Mouse (Mus musculus): ENCODE data around the gene Isy1. TPM values are rescaled to one million over a fixed set of nuclear protein-coding genes. Genes with fewer than 3 reads are reported as not detected.

Gene Isy1
- polyA plus RNA-seq, 1 experiment, result 56.0 TPM

DNA sequence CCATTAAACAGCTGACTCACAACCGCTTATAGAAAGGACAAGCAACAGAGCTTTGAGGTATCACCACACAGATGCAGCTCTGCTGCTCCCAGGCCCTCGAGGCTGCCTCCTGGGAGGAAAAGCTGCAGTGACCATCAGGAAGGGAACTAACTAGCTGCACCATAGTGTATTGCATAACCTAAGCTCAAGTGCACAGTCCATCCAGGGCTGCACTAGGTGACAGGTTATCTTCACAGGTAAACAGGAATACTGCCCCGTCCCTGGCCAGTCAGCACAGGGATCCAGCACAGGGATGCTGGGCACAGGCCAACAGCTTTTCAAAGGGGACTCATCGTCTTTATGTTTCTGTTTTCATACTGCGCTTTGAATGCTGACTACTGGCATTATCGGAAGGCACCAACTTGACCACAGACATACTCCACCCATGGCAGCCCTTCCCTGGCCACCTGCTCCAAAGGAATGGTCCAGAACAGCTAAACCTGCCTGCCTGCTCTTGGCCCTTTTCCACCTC, 28.9 kb downstream of the Isy1 start:
- Histone ChIP-seq H3K27me3 (ENCODE audit: control insufficient read depth, insufficient read depth, low read length, poor library complexity, severe bottlenecking) (no peaks in the 10 kb centered on the region), H3K36me3 (ENCODE audit: control insufficient read depth, insufficient read depth, low read length, poor library complexity, severe bottlenecking) (no peaks in the 10 kb centered on the region), H3K9ac (ENCODE audit: low read depth, poor library complexity, severe bottlenecking) (no peak overlapping the region), H3K27ac (ENCODE audit: insufficient read depth, low read length) (no peak overlapping the region), H3K9me3 (replicated peaks; ENCODE audit: control insufficient read depth, insufficient read depth, low read length, poor library complexity, severe bottlenecking) (no peaks in the 10 kb centered on the region), H3K4me3 (ENCODE audit: low read depth, low read length) (no peak overlapping the region), H3K4me1 (ENCODE audit: control insufficient read depth, insufficient read depth, low read length) (no peaks in the 10 kb centered on the region)
- no peak for TF ChIP-seq CTCF (IDR thresholded peaks at IDR 0.05; ENCODE audit: low read depth, low read length)
- no peak for TF ChIP-seq POLR2A (IDR thresholded peaks at IDR 0.05; ENCODE audit: insufficient read depth, low read length)
- no peak for TF ChIP-seq EP300 (IDR thresholded peaks at IDR 0.05; ENCODE audit: insufficient read depth, low read depth, low read length)

DNA sequence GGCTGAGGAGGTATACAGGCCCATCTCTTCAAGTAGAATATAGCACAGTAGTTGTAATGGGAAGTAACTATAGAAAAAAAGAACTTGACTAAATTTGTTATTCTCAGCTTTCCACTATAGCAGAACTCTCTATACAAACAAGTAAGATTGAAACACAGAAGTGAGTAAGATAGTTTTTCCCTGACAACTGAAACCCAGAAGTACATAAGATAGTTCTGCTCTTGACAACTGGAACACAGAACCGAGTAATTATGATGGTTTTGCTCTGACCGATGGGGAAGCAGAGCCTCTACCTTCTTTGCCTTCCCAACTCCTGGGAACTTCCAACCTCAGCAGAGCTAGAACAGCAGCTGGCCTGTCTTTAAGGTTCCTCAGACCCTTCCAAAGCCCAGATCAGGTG, 29.5 kb downstream of the Isy1 start:
- Histone ChIP-seq H3K27ac (ENCODE audit: insufficient read depth, low read length) (no peak overlapping the region), H3K9me3 (replicated peaks; ENCODE audit: control insufficient read depth, insufficient read depth, low read length, poor library complexity, severe bottlenecking) (no peaks in the 10 kb centered on the region), H3K4me1 (ENCODE audit: control insufficient read depth, insufficient read depth, low read length) (no peaks in the 10 kb centered on the region), H3K27me3 (ENCODE audit: control insufficient read depth, insufficient read depth, low read length, poor library complexity, severe bottlenecking) (no peaks in the 10 kb centered on the region), H3K4me3 (ENCODE audit: low read depth, low read length) (no peak overlapping the region), H3K36me3 (ENCODE audit: control insufficient read depth, insufficient read depth, low read length, poor library complexity, severe bottlenecking) (no peaks in the 10 kb centered on the region), H3K9ac (ENCODE audit: low read depth, poor library complexity, severe bottlenecking) (no peak overlapping the region)
- TF ChIP-seq POLR2A (IDR thresholded peaks at IDR 0.05; ENCODE audit: insufficient read depth, low read length), result no peak
- no peak for TF ChIP-seq CTCF (IDR thresholded peaks at IDR 0.05; ENCODE audit: low read depth, low read length)
- no peak for TF ChIP-seq EP300 (IDR thresholded peaks at IDR 0.05; ENCODE audit: insufficient read depth, low read depth, low read length)

DNA sequence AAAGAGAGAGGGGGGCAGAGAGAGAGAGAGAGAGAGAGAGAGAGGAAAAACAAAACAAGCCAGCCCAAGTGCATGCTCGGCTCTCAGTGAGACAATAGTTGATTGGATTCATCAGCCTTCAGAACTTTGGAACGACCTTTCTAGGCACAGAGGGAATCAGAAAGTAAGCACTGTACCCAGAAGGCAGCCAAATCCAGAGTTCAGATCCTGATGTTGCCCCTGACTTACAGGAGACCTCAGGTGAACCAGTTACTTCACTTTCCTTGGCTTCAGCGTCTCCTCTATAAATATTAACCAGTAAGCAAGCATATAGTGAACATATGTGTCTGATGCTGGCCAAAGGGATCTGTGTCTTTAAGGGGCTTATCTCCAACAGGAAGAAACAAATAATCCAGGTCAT, 30.1 kb downstream of the Isy1 start:
- Histone ChIP-seq H3K4me1 (ENCODE audit: control insufficient read depth, insufficient read depth, low read length) (no peaks in the 10 kb centered on the region), H3K36me3 (ENCODE audit: control insufficient read depth, insufficient read depth, low read length, poor library complexity, severe bottlenecking) (no peaks in the 10 kb centered on the region), H3K9me3 (replicated peaks; ENCODE audit: control insufficient read depth, insufficient read depth, low read length, poor library complexity, severe bottlenecking) (no peaks in the 10 kb centered on the region), H3K9ac (ENCODE audit: low read depth, poor library complexity, severe bottlenecking) (no peak overlapping the region), H3K4me3 (ENCODE audit: low read depth, low read length) (no peak overlapping the region), H3K27me3 (ENCODE audit: control insufficient read depth, insufficient read depth, low read length, poor library complexity, severe bottlenecking) (no peaks in the 10 kb centered on the region), H3K27ac (ENCODE audit: insufficient read depth, low read length) (no peak overlapping the region)
- TF ChIP-seq EP300 (IDR thresholded peaks at IDR 0.05; ENCODE audit: insufficient read depth, low read depth, low read length) (no peak), POLR2A (IDR thresholded peaks at IDR 0.05; ENCODE audit: insufficient read depth, low read length) (no peak), CTCF (IDR thresholded peaks at IDR 0.05; ENCODE audit: low read depth, low read length) (no peak)

DNA sequence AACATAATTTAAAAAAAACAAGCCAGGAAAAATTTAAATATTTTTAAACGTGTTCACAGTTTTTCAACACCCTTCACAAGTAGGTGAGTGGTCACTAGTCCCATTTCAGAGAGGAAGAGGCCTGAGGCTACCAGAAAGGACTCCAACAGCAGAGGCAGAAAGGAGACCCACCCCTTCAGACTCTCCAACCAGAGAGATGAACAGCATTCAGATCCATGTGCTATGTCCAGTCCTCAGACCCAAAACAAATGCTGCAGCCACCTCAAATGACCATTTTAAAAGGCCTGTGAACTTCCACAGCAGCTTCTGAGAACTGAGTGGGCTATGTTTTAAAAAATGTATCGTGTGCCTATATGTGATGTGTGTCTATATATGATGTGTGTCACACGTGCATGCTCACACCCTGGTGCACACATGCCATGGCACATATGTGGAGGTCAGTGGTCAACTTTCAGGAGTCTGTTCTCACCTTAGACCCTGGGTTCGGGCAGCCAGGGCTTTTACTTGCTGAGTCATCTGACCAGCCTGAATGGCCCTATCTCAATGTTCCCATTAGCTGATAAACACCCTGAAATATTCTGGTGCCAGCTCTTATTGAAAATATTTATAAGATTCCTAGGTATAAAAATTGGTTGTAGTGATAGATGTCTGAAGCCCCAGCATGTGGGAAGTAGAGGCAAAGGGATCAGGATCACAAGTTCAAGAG, 30.7 kb downstream of the Isy1 start:
- Histone ChIP-seq H3K27me3 (ENCODE audit: control insufficient read depth, insufficient read depth, low read length, poor library complexity, severe bottlenecking) (no peaks in the 10 kb centered on the region), H3K27ac (ENCODE audit: insufficient read depth, low read length) (no peak overlapping the region), H3K36me3 (ENCODE audit: control insufficient read depth, insufficient read depth, low read length, poor library complexity, severe bottlenecking) (no peaks in the 10 kb centered on the region), H3K9ac (ENCODE audit: low read depth, poor library complexity, severe bottlenecking) (no peak overlapping the region), H3K4me1 (ENCODE audit: control insufficient read depth, insufficient read depth, low read length) (no peaks in the 10 kb centered on the region), H3K4me3 (ENCODE audit: low read depth, low read length) (no peak overlapping the region), H3K9me3 (replicated peaks; ENCODE audit: control insufficient read depth, insufficient read depth, low read length, poor library complexity, severe bottlenecking) (no peaks in the 10 kb centered on the region)
- no peak for TF ChIP-seq POLR2A (IDR thresholded peaks at IDR 0.05; ENCODE audit: insufficient read depth, low read length)
- TF ChIP-seq CTCF (IDR thresholded peaks at IDR 0.05; ENCODE audit: low read depth, low read length), result no peak
- TF ChIP-seq EP300 (IDR thresholded peaks at IDR 0.05; ENCODE audit: insufficient read depth, low read depth, low read length), result no peak

DNA sequence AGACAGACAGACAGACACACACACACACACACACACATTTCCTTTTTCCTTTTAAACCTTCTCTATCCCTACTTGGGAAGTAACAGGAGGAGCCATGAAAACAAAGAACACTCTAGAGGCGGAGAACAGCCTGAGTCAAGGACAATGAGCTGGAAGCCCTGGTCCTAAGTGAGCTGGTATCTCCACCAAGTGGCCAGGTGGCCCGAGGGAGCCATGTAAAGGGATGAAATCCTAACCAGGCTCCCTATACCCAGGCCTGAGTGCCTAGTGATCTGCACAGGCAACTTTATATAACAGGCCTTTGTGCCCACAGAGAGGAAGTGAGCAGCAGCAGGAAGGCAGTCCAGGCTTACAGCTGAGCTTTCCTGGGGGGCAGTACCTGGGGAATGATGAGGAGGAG, 31.7 kb downstream of the Isy1 start:
- Histone ChIP-seq H3K4me3 (ENCODE audit: low read depth, low read length) (no peak overlapping the region), H3K27me3 (ENCODE audit: control insufficient read depth, insufficient read depth, low read length, poor library complexity, severe bottlenecking) (no peaks in the 10 kb centered on the region), H3K4me1 (ENCODE audit: control insufficient read depth, insufficient read depth, low read length) (no peaks in the 10 kb centered on the region), H3K9ac (ENCODE audit: low read depth, poor library complexity, severe bottlenecking) (no peak overlapping the region), H3K9me3 (replicated peaks; ENCODE audit: control insufficient read depth, insufficient read depth, low read length, poor library complexity, severe bottlenecking) (no peaks in the 10 kb centered on the region), H3K27ac (ENCODE audit: insufficient read depth, low read length) (no peak overlapping the region), H3K36me3 (ENCODE audit: control insufficient read depth, insufficient read depth, low read length, poor library complexity, severe bottlenecking) (no peaks in the 10 kb centered on the region)
- TF ChIP-seq CTCF (IDR thresholded peaks at IDR 0.05; ENCODE audit: low read depth, low read length) (no peak), EP300 (IDR thresholded peaks at IDR 0.05; ENCODE audit: insufficient read depth, low read depth, low read length) (no peak), POLR2A (IDR thresholded peaks at IDR 0.05; ENCODE audit: insufficient read depth, low read length) (no peak)

DNA sequence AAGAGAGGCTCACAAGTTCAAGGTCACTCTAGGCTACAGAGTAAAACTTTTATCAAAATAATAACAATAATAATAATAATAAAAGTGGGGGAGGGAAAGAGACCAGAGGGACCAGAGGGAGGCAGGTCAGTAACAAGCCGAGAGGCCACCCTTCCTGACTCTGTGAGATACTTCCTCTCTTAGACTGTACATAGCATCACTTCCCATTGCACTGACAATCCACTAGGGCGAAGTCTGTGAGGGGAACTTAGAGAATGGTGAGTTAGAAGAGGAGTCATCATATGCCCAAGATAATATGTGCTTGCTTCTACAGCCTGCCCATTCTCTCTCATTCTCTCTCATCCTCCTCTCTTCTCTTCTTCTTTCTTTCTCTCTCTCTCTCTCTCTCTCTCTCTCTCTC, 32.6 kb downstream of the Isy1 start:
- H3K36me3 ChIP-seq (ENCODE audit: control insufficient read depth, insufficient read depth, low read length, poor library complexity, severe bottlenecking), result no peaks in the 10 kb centered on the region
- no peaks in the 10 kb centered on the region for H3K4me1 ChIP-seq (ENCODE audit: control insufficient read depth, insufficient read depth, low read length)
- H3K27ac ChIP-seq (ENCODE audit: insufficient read depth, low read length), result no peak overlapping the region
- no peaks in the 10 kb centered on the region for H3K27me3 ChIP-seq (ENCODE audit: control insufficient read depth, insufficient read depth, low read length, poor library complexity, severe bottlenecking)
- no peaks in the 10 kb centered on the region for H3K9me3 ChIP-seq (replicated peaks; ENCODE audit: control insufficient read depth, insufficient read depth, low read length, poor library complexity, severe bottlenecking)
- H3K9ac ChIP-seq (ENCODE audit: low read depth, poor library complexity, severe bottlenecking), result no peak overlapping the region
- TF ChIP-seq CTCF (IDR thresholded peaks at IDR 0.05; ENCODE audit: low read depth, low read length), result no peak
- TF ChIP-seq POLR2A (IDR thresholded peaks at IDR 0.05; ENCODE audit: insufficient read depth, low read length), result no peak
- TF ChIP-seq EP300 (IDR thresholded peaks at IDR 0.05; ENCODE audit: insufficient read depth, low read depth, low read length), result no peak
- H3K4me3 ChIP-seq (ENCODE audit: low read depth, low read length), result no peak overlapping the region
